Mouse (Mus musculus): Measurements from ENCODE around the gene Pcdh9. TPM values are rescaled to one million over a fixed set of nuclear protein-coding genes. Genes with fewer than 3 reads are reported as not detected.

The Pcdh9 gene
- total RNA-seq (2022) = 1 to 10 TPM; 2.0 to 2.6 (median 2.4) TPM

GRCm38 (mm10) chr14:93890519-93891370, at the start of gene Pcdh9:
Pcdh9 (minus strand) TSS chr14:93890679.
- peak; percentile 37 for DNase-seq

GRCm38 (mm10) chr14:93906928-93907327, 16.4 kb upstream of the Pcdh9 start:
- DNase-seq = no peak

GRCm38 (mm10) chr14:93898533-93898932, 8.1 kb upstream of the Pcdh9 start:
- no peak for DNase-seq

- DNase-seq = no peak
These were observed 4.7 kb upstream of the Pcdh9 start for GRCm38 (mm10) chr14:93895131-93895530.

DNA sequence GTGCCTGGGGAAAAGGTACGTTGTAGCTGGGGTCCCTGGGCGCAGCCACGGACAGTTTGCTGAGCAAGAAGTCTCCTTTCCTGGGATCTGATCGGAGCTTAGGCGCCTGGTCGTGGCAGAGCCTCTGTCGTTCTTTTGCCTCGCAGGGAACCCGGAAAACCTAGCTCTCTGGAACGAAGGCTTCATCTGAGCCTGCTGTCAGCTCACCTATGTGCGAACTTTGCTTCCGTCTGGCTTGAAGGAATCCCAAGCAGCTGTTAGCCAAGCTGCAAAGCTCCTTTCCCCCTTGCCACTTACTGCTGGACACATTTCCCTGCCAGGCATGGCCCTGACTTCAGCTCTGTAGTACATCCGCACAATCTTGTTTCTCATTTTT, 880 bp upstream of the Pcdh9 start:
- DNase-seq = no peak

DNA sequence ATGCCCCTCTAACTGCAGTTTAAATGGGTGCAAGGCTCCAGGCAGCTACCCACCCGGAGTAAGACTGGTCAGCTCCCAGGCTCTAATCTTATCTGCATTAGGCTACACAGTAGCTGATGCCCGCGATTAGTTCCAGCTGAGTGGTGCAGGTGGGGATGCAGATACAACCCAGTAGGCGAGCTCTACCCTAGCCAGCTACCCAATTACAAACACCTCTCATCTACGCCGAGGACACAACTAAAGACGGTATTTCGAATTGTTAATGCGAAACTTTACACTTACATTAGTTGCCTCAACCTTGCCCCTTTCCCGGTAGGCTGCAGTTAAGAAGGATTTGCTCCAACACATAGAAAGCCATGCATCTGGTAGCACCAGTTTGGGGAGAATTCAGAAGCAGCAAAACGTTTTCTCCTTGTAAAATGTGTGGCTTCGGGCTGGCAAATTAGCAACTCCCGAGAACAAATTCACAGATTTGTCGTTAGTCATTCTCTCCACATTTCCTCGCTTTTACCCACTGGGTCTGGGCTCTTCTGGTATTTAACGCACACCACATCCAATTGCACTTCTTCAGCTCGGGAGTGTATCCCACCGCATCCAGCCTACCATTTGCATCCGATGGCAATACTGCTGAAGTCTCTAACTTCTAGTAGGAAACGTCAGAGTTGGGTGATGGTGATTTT, 500 bp downstream of the Pcdh9 start:
- DNase-seq = no peak

GRCm38 (mm10) chr14:93889231-93889630, 1.2 kb downstream of the Pcdh9 start:
- no peak for DNase-seq

DNA sequence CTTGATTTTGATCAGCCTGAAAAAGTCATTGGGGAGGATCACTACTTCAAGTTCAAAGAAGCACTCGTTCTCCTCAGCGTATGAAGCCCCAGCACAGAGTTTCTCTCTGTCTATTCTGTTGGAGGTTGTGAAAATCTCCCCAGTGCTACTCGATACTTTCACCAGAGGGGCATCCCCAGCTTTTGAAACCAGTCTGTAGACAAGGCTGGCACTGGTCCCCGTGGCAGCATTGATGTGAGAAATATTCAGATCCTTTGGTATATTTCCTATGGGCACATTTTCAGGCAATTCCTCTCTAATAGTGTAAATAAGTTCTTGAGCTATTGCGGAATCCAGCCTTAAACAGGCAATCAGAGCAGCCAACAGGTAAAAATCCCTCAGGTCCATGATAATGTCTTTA, 2.1 kb downstream of the Pcdh9 start:
- no peak for DNase-seq

DNA sequence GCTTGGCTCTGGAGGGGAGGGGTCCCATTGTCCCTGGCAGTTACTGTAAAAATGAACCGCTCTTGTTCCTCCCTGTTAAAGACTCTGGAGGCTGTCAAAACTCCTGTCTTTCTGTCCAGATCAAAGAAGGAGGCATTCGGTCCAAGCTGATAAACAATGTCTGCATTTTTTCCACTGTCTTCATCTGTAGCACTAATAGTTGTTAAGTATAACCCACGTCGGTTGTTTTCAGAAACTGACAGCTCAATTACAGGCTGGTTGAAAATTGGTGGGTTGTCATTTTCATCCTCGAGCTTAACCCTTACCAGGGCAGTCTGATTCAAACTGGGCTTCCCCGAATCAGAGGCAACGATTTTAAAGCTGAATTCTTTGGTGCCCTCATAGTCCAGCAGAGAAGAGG, 3.4 kb downstream of the Pcdh9 start:
- DNase-seq = no peak

GRCm38 (mm10) chr14:93885551-93886084, 4.9 kb downstream of the Pcdh9 start:
- no peak for DNase-seq

DNA sequence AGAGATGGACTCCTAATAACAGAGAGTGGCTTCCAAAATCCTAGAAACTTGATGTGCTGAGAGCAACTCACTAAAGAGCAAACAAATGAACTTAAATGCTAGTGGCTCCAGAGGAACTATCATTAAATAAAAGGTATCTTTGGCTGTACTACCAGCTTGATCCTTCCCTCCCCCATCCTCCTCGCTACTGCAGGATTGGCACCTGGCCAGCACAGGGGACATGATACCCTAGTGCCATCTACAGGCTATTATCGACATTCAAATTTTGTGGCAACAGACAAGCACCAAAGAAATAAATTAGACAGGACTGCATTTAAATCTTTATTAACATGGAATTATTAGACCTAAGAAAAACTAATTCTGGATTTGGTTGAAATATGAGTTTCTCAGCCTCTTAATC, 6.0 kb downstream of the Pcdh9 start:
- DNase-seq = peak; percentile 11

DNA sequence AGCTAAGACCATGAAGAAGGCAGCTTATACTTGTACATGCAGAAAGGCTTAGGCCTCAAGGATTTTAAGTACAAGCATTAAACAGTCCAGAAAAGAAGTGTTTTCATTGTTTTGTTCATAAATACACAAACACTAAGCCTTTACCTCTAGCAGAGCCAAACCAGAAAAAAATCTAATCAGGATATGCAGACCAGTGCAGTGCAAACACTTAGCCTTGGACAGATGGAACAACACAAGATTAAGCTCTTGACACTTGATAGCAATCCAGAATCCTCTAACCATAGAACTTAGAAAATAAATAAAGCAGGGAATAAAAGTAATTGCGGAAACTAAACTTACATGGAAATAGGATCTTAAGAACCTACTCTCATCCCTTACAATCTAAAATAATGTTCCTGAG, 10.4 kb downstream of the Pcdh9 start:
- DNase-seq = no peak

GRCm38 (mm10) chr14:93875968-93876367, 14.5 kb downstream of the Pcdh9 start:
- no peak for DNase-seq

DNA sequence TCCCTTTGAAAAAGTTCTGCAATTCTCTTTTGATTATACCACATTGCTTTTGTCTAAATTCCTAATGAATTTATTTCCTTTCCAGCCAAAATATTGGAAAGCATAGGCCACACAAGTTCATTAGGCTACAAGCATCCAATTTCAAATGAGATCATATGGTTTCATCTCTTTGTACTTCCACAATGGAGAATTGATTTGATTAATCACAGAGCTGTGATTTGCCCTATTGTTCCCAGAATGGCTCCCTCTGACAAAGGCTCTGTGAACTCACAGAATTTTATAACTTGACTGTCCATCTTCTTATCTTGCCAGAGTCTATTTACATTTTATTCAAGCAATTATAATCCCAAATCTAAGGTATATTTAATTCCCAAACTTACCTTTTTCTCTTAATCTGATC, 22.3 kb downstream of the Pcdh9 start:
- DNase-seq = no peak

- no peak for DNase-seq
These were observed 32.4 kb downstream of the Pcdh9 start for GRCm38 (mm10) chr14:93858069-93858468.

- DNase-seq = no peak
These were observed 44.3 kb downstream of the Pcdh9 start for GRCm38 (mm10) chr14:93846091-93846677.

GRCm38 (mm10) chr14:93842686-93843288, 47.7 kb downstream of the Pcdh9 start:
- no peak for DNase-seq

GRCm38 (mm10) chr14:93832511-93832910, 58.0 kb downstream of the Pcdh9 start:
- DNase-seq = no peak

GRCm38 (mm10) chr14:93827159-93827558, 63.3 kb downstream of the Pcdh9 start:
- no peak for DNase-seq

- no peak for DNase-seq
These were observed 64.4 kb downstream of the Pcdh9 start for GRCm38 (mm10) chr14:93826042-93826462.

DNA sequence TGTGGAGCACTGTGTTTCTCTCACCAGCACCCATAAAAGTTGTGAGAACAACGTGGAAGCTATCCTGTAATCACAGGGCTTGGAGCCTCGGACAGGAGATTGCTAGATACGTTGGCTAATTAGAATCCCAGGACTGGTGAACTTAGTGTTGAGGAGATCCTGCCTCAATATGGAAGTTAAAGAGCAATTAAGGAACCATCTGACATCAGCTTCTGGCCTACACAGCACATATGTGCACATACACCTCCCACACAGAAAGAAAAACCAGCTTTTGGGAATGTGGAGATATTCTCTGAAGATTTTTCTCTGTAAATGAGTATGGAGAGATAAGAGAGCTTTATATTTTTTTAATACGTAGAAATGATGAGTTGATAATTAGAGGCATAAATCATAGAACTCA, 71.6 kb downstream of the Pcdh9 start:
- no peak for DNase-seq

GRCm38 (mm10) chr14:93817591-93817990, 72.9 kb downstream of the Pcdh9 start:
- no peak for DNase-seq

- no peak for DNase-seq
These were observed 95.9 kb downstream of the Pcdh9 start for GRCm38 (mm10) chr14:93794530-93794929.
